Mouse (Mus musculus) urinary bladder, postnatal 36 days (tissue): ENCODE data around the gene Bend5.

Experiments used
- DNase-seq, 2 experiments: peaks; one replicate each; pipeline ENCODE4 v3.0.0; 2022; ENCODE audit warnings: low spot score in 2 of 2, mixed read lengths in 1 of 2

The Bend5 gene

GRCm38 (mm10) chr4:111486187-111486586 is 71.4 kb downstream of the Bend5 start:
- DNase-seq = no peak

GRCm38 (mm10) chr4:111487233-111487843 is 72.5 kb downstream of the Bend5 start:
- DNase-seq = no peak

GRCm38 (mm10) chr4:111493750-111494404 is 79.1 kb downstream of the Bend5 start:
- DNase-seq = no peak

GRCm38 (mm10) chr4:111495949-111496348 is 81.1 kb downstream of the Bend5 start:
- DNase-seq = peak; percentile 44 to 47

GRCm38 (mm10) chr4:111498751-111499150 is 83.9 kb downstream of the Bend5 start:
- DNase-seq = no peak

- DNase-seq = no peak
Measured at GRCm38 (mm10) chr4:111501441-111501840, 86.6 kb downstream of the Bend5 start.

GRCm38 (mm10) chr4:111502965-111503727 is 88.3 kb downstream of the Bend5 start:
- no peak for DNase-seq

GRCm38 (mm10) chr4:111504952-111505351 is 90.1 kb downstream of the Bend5 start:
- no peak for DNase-seq
